9 mouse cellular contexts compared by ENCODE assay signal in the genomic region with DNA sequence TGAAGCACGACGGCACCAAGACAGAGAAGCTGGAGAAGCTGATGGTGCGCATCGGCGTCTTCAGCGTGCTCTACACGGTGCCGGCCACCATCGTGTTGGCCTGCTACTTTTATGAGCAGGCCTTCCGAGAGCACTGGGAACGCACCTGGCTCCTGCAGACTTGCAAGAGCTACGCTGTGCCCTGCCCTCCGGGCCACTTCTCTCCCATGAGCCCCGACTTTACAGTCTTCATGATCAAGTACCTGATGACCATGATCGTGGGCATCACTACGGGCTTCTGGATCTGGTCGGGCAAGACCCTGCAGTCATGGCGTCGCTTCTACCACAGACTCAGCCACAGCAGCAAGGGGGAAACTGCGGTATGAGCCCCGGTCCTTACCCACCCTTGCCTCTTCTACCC. TPM values are rescaled to one million over a fixed set of nuclear protein-coding genes. Genes with fewer than 3 reads are reported as not detected.
DNase-seq lines count a peak whose midpoint lies in the region; ATAC-seq lines count a peak whose summit lies in the region.
"Had no signal": no experiment of that assay in that cellular context is flagged by ENCODE, and none has a peak within 500 bp of the region (broad histone marks: within the 10 kb centered on the region; RNA-seq: fewer than 3 reads in every experiment).

No protein-coding gene starts in this region.

- no peak for ATAC-seq in heart, embryonic 14.5 days (ENCODE audit: insufficient number of reproducible peaks, insufficient read depth, low FRiP score, low read depth)
- no peak for ATAC-seq in hindbrain, embryonic 14.5 days (ENCODE audit: low FRiP score)
- ATAC-seq in midbrain, embryonic 15.5 days (replicated peaks): peak; percentile 5; the same call in 1 of the 2 replicates
- ATAC-seq: Patski had no signal

- peak overlapping the region; percentile 90 for H3K4me2 ChIP-seq in heart, embryonic 14.5 days (ENCODE audit: low read length)
- peak overlapping the region; percentile 99 for H3K4me2 ChIP-seq in hindbrain, embryonic 14.5 days (replicated peaks)
- H3K4me2 ChIP-seq in midbrain, embryonic 15.5 days: peak overlapping the region; percentile 91

- H3K27me3 ChIP-seq in heart, embryonic 14.5 days (ENCODE audit: control insufficient read depth, insufficient read depth, low read length): peaks cover 20% of the 10 kb centered on the region
- H3K27me3 ChIP-seq in hindbrain, embryonic 14.5 days (ENCODE audit: control insufficient read depth, insufficient read depth, low read length): peaks cover 15% of the 10 kb centered on the region
- peaks cover 28% of the 10 kb centered on the region for H3K27me3 ChIP-seq in midbrain, embryonic 15.5 days (replicated peaks)
- H3K27me3 ChIP-seq: Patski had no signal

- no peaks in the 10 kb centered on the region for H3K9me3 ChIP-seq in heart, embryonic 14.5 days (ENCODE audit: control insufficient read depth, low read length)
- no peaks in the 10 kb centered on the region for H3K9me3 ChIP-seq in hindbrain, embryonic 14.5 days (ENCODE audit: control insufficient read depth, low read length)
- no peaks in the 10 kb centered on the region for H3K9me3 ChIP-seq in midbrain, embryonic 15.5 days

- no peak overlapping the region; a peak in 1 of 4 replicates for H3K27ac ChIP-seq in heart, embryonic 14.5 days (replicated peaks in 1 of 2; ENCODE audit: control insufficient read depth in 1 of 2, insufficient read depth in 1 of 2, low read depth in 2 of 2, low read length in 2 of 2)
- no peak overlapping the region for H3K27ac ChIP-seq in brown adipose tissue, adult 24 weeks (replicated peaks; ENCODE audit: low read depth, low read length)
- H3K27ac ChIP-seq in hindbrain, embryonic 14.5 days: peak overlapping the region; percentile 61; the same call in 1 of the 2 replicates
- peak overlapping the region; percentile 56 for H3K27ac ChIP-seq in midbrain, embryonic 15.5 days

- peak overlapping the region; percentile 47; the same call in 1 of the 2 replicates for H3K9ac ChIP-seq in heart, embryonic 14.5 days (ENCODE audit: low read length)
- H3K9ac ChIP-seq in hindbrain, embryonic 14.5 days: peak overlapping the region; percentile 70; the same call in 1 of the 2 replicates
- H3K9ac ChIP-seq in midbrain, embryonic 15.5 days: peak overlapping the region; percentile 41; the same call in 1 of the 2 replicates

- H3K4me3 ChIP-seq in heart, embryonic 14.5 days (ENCODE audit: control insufficient read depth in 1 of 2, insufficient read depth in 1 of 2, low read depth in 1 of 2, low read length in 2 of 2): peak overlapping the region; percentile 67
- peak overlapping the region; percentile 89 for H3K4me3 ChIP-seq in brown adipose tissue, adult 24 weeks (ENCODE audit: insufficient read depth, low read depth, low read length)
- H3K4me3 ChIP-seq in hindbrain, embryonic 14.5 days (replicated peaks; ENCODE audit: low read length): peak overlapping the region; percentile 59
- H3K4me3 ChIP-seq in midbrain, embryonic 15.5 days: peak overlapping the region; percentile 52

- H3K36me3 ChIP-seq in heart, embryonic 14.5 days (ENCODE audit: control insufficient read depth, insufficient read depth, low read length): no peaks in the 10 kb centered on the region
- H3K36me3 ChIP-seq in hindbrain, embryonic 14.5 days (replicated peaks; ENCODE audit: control insufficient read depth, insufficient read depth): no peaks in the 10 kb centered on the region
- H3K36me3 ChIP-seq in midbrain, embryonic 15.5 days (replicated peaks): no peaks in the 10 kb centered on the region

- WGBS in heart, embryonic 14.5 days: 21% methylated on average over 21 of the region's 21 CpGs
- 4% methylated on average over 21 of the region's 21 CpGs for whole genome bisulfite sequencing in hindbrain, embryonic 14.5 days
- WGBS in midbrain, embryonic 15.5 days: 11% methylated on average over 21 of the region's 21 CpGs

- DNase-seq in heart, postnatal 4 days: no peak
- DNase-seq in hindbrain, embryonic 14.5 days (ENCODE audit: low spot score): no peak
- no peak for DNase-seq in spleen, postnatal 10 days (ENCODE audit: low spot score in 2 of 2)
- DNase-seq in thymus, postnatal 0 days (ENCODE audit: low spot score): no peak
- no peak for DNase-seq in spleen, adult 12 weeks (ENCODE audit: low spot score)

- H3K4me1 ChIP-seq in heart, embryonic 14.5 days (ENCODE audit: control insufficient read depth in 2 of 2, insufficient read depth in 2 of 2, low read length in 2 of 2): peaks cover 18 to 38% of the 10 kb centered on the region in 2 experiments
- H3K4me1 ChIP-seq in brown adipose tissue, adult 24 weeks (ENCODE audit: control insufficient read depth, insufficient read depth, insufficient read length, low read length): peaks cover 12% of the 10 kb centered on the region
- peaks cover 32% of the 10 kb centered on the region for H3K4me1 ChIP-seq in hindbrain, embryonic 14.5 days (replicated peaks; ENCODE audit: control insufficient read depth, insufficient read depth, low read length)
- peaks cover 64% of the 10 kb centered on the region for H3K4me1 ChIP-seq in midbrain, embryonic 15.5 days

RNA-seq across cellular contexts. Expression of a gene that starts 2.1 kb away (rescaled TPM):
- polyA plus RNA-seq in heart, embryonic 14.5 days (2014; fragmentation: Nextera tagmentation; extraction: Ambion mirVana): 1.8 and 5.4 TPM in 2 replicates
- 1 to 10 TPM; 7.2 to 7.4 TPM for total RNA-seq in heart, postnatal 4 days (2021)
- polyA plus RNA-seq in brown adipose tissue, adult 24 weeks (2012; ENCODE audit: insufficient read depth, insufficient read length, missing spikeins): 6.4 and 6.6 TPM in 2 replicates
- 3.8 and 4.4 TPM in 2 replicates for polyA plus RNA-seq in hindbrain, embryonic 14.5 days (2014; fragmentation: Nextera tagmentation; extraction: Ambion mirVana)
- polyA plus RNA-seq in midbrain, embryonic 15.5 days (2015; fragmentation: Nextera tagmentation; extraction: Ambion mirVana): 3.0 and 3.3 TPM in 2 replicates
- polyA plus RNA-seq in thymus, postnatal 0 days (2015; fragmentation: Nextera tagmentation; extraction: Ambion mirVana): 2.3 TPM in 2 replicates

RNA-seq across cellular contexts. Expression of a gene that starts 31.8 kb away (rescaled TPM):
- polyA plus RNA-seq in heart, embryonic 14.5 days (2014; fragmentation: Nextera tagmentation; extraction: Ambion mirVana): not detected in 2 replicates
- total RNA-seq in heart, postnatal 4 days (2021): not detected
- polyA plus RNA-seq in brown adipose tissue, adult 24 weeks (2012; ENCODE audit: insufficient read depth, insufficient read length, missing spikeins): 1.3 and 1.9 TPM in 2 replicates
- 7.1 and 10.6 TPM in 2 replicates for polyA plus RNA-seq in hindbrain, embryonic 14.5 days (2014; fragmentation: Nextera tagmentation; extraction: Ambion mirVana)
- 10.9 and 14.8 TPM in 2 replicates for polyA plus RNA-seq in midbrain, embryonic 15.5 days (2015; fragmentation: Nextera tagmentation; extraction: Ambion mirVana)
- polyA plus RNA-seq in thymus, postnatal 0 days (2015; fragmentation: Nextera tagmentation; extraction: Ambion mirVana): 1.3 and 1.4 TPM in 2 replicates

Comparison
In these comparisons a context has a peak if more than half of its experiments do, and no peak if none do; other contexts are left out.
1. H3K27ac ChIP-seq: peak in hindbrain, embryonic 14.5 days (single experiment) and midbrain, embryonic 15.5 days (single experiment); none in heart, embryonic 14.5 days (0 of 2) and brown adipose tissue, adult 24 weeks (single experiment).
2. Peak in every context shown above with its lines, with median percentiles within 50 percentile points of each other: H3K4me2 ChIP-seq, H3K4me3 ChIP-seq and H3K9ac ChIP-seq.